Mouse (Mus musculus) ES-E14 (cell line): ENCODE measurements around the gene Ppp2r2c.

Experiments used
- MAFK ChIP-seq: IDR thresholded peaks from 2 replicates; pipeline ENCODE4 v1.6.1; 2014; ENCODE audit warnings: mild to moderate bottlenecking, low read depth, low read length, inconsistent platforms; ENCODE audit not compliant: insufficient read depth
- ZNF384 ChIP-seq: IDR thresholded peaks from 2 replicates; pipeline ENCODE4 v1.6.1; 2012; ENCODE audit warnings: low read depth, low read length, inconsistent platforms

GRCm38 (mm10) chr5:36990196-36990595 is 121.9 kb downstream of the Ppp2r2c start:
- no peak for TF ChIP-seq MAFK
- TF ChIP-seq ZNF384 = no peak
